Mouse (Mus musculus) heart, embryonic 15.5 days (tissue): ENCODE measurements around the gene Stk32c. TPM values are rescaled to one million over a fixed set of nuclear protein-coding genes. Genes with fewer than 3 reads are reported as not detected.

Experiments used
- ATAC-seq: fragments of 200-750 bp; cut with Nextera tagmentation; replicated peaks from 2 replicates; pipeline ENCODE4 v1.8.0; 2017; ENCODE audit warnings: low read depth, moderate TSS enrichment; ENCODE audit not compliant: insufficient number of reproducible peaks, insufficient read depth, low FRiP score
- H3K27ac ChIP-seq: fragments of 300-500 bp; sonication (generic); 2 replicates; pipeline ENCODE4 v1.5.1; 2015; ENCODE audit warnings: mild to moderate bottlenecking, inconsistent platforms
- H3K27me3 ChIP-seq: fragments of 300-500 bp; sonication (generic); 2 replicates; pipeline ENCODE4 v1.6.1; 2015; ENCODE audit warnings: inconsistent platforms
- H3K36me3 ChIP-seq: fragments of 300-500 bp; sonication (generic); 2 replicates; pipeline ENCODE4 v1.6.1; 2015; ENCODE audit warnings: mild to moderate bottlenecking, inconsistent platforms
- H3K4me1 ChIP-seq: fragments of 300-500 bp; sonication (generic); replicated peaks from 2 replicates; pipeline ENCODE4 v1.6.1; 2015; ENCODE audit warnings: inconsistent platforms
- H3K4me2 ChIP-seq: fragments of 300-500 bp; sonication (generic); 2 replicates; pipeline ENCODE4 v1.6.1; 2015; ENCODE audit warnings: inconsistent platforms, mild to moderate bottlenecking, moderate library complexity
- H3K4me3 ChIP-seq: fragments of 300-500 bp; sonication (generic); 2 replicates; pipeline ENCODE4 v1.5.1; 2015; ENCODE audit warnings: mild to moderate bottlenecking, inconsistent platforms
- H3K9ac ChIP-seq: fragments of 300-500 bp; sonication (generic); 2 replicates; pipeline ENCODE4 v1.6.1; 2015; ENCODE audit warnings: mild to moderate bottlenecking, inconsistent platforms
- H3K9me3 ChIP-seq: fragments of 300-500 bp; sonication (generic); replicated peaks from 2 replicates; pipeline ENCODE4 v1.6.1; 2016; ENCODE audit warnings: inconsistent platforms
- WGBS: fragments of 180-500 bp; shearing (Covaris S2); methylation state at CpG from one replicate; pipeline ENCODE4 v1.1.7; 2015; ENCODE audit warnings: mixed read lengths; 5-methylcytosine and 5-hydroxymethylcytosine counted together
- polyA plus RNA-seq: library from polyadenylated mRNA; unstranded; fragments of >200 nt; fragmentation: Nextera tagmentation; extraction: Ambion mirVana; gene quantifications from 2 replicates; pipeline ENCODE4 v1.2.1, GENCODE M21; 2015

Stk32c gene
- polyA plus RNA-seq, 1 experiment from 2014 or later: 0.10 TPM

- Histone ChIP-seq H3K4me1 (no peaks in the 10 kb centered on the region), H3K4me2 (no peak overlapping the region), H3K9me3 (0 out of 2 replicates have a peak, but pooled peaks cover 3% of the 10 kb centered on the region), H3K36me3 (no peaks in the 10 kb centered on the region), H3K9ac (no peak overlapping the region), H3K27ac (no peak overlapping the region), H3K27me3 (no peaks in the 10 kb centered on the region), H3K4me3 (no peak overlapping the region)
- no peak for ATAC-seq
- WGBS: 51% methylated on average over 5 of the region's 5 CpGs
These were observed 48.7 kb downstream of the Stk32c start for GRCm38 (mm10) chr7:139164410-139164809.

- Histone ChIP-seq H3K4me1 (no peaks in the 10 kb centered on the region), H3K36me3 (no peaks in the 10 kb centered on the region), H3K9me3 (no peaks in the 10 kb centered on the region), H3K9ac (no peak overlapping the region), H3K27ac (no peak overlapping the region), H3K4me2 (no peak overlapping the region), H3K27me3 (peaks cover 13% of the 10 kb centered on the region), H3K4me3 (no peak overlapping the region)
- 64% methylated on average over 5 of the region's 5 CpGs for WGBS
- no peak for ATAC-seq
These were observed 54.2 kb downstream of the Stk32c start for GRCm38 (mm10) chr7:139158956-139159355.

- Histone ChIP-seq H3K27me3 (peaks cover 17% of the 10 kb centered on the region), H3K9ac (no peak overlapping the region), H3K4me1 (no peaks in the 10 kb centered on the region), H3K36me3 (no peaks in the 10 kb centered on the region), H3K27ac (no peak overlapping the region), H3K4me3 (no peak overlapping the region), H3K9me3 (no peaks in the 10 kb centered on the region), H3K4me2 (no peak overlapping the region)
- ATAC-seq: no peak
- 57% methylated on average over 7 of the region's 7 CpGs for WGBS
These were observed 54.6 kb downstream of the Stk32c start for GRCm38 (mm10) chr7:139158549-139158948.

- no peaks in the 10 kb centered on the region for H3K36me3 ChIP-seq
- H3K4me3 ChIP-seq: no peak overlapping the region
- no peaks in the 10 kb centered on the region for H3K9me3 ChIP-seq
- ATAC-seq: no peak
- no peak overlapping the region for H3K9ac ChIP-seq
- H3K27ac ChIP-seq: no peak overlapping the region
- H3K4me2 ChIP-seq: no peak overlapping the region
- H3K4me1 ChIP-seq: no peaks in the 10 kb centered on the region
- peaks cover 23% of the 10 kb centered on the region for H3K27me3 ChIP-seq
- WGBS: 26% methylated on average over 2 of the region's 2 CpGs
These were observed 55.6 kb downstream of the Stk32c start for GRCm38 (mm10) chr7:139157541-139157940.

- Histone ChIP-seq H3K9ac (no peak overlapping the region), H3K27ac (no peak overlapping the region), H3K4me2 (no peak overlapping the region), H3K4me1 (no peaks in the 10 kb centered on the region), H3K27me3 (peaks cover 27% of the 10 kb centered on the region), H3K36me3 (no peaks in the 10 kb centered on the region), H3K9me3 (no peaks in the 10 kb centered on the region), H3K4me3 (no peak overlapping the region)
- WGBS: 63% methylated on average over 10 of the region's 10 CpGs
- no peak for ATAC-seq
These were observed 56.6 kb downstream of the Stk32c start for GRCm38 (mm10) chr7:139156341-139157058.

- Histone ChIP-seq H3K27ac (no peak overlapping the region), H3K36me3 (no peaks in the 10 kb centered on the region), H3K4me2 (no peak overlapping the region), H3K4me1 (no peaks in the 10 kb centered on the region; the same call in 1 of the 2 replicates), H3K9ac (no peak overlapping the region), H3K9me3 (no peaks in the 10 kb centered on the region), H3K27me3 (peaks cover 44% of the 10 kb centered on the region), H3K4me3 (no peak overlapping the region)
- WGBS: 62% methylated on average over 7 of the region's 7 CpGs
- ATAC-seq: no peak
These were observed 60.2 kb downstream of the Stk32c start for GRCm38 (mm10) chr7:139152927-139153326.

- H3K27me3 ChIP-seq: peaks cover 42% of the 10 kb centered on the region
- no peak; the same call in 1 of the 2 replicates for ATAC-seq
These were observed 62.0 kb downstream of the Stk32c start for GRCm38 (mm10) chr7:139151116-139151515.

GRCm38 (mm10) chr7:139149373-139149772 is 63.7 kb downstream of the Stk32c start:
- H3K27me3 ChIP-seq: peaks cover 33% of the 10 kb centered on the region
- H3K4me2 ChIP-seq: no peak overlapping the region
- no peak for ATAC-seq
- no peak overlapping the region for H3K27ac ChIP-seq
- peaks cover 3% of the 10 kb centered on the region; the same call in 1 of the 2 replicates for H3K4me1 ChIP-seq
- no peak overlapping the region for H3K9ac ChIP-seq
- no peak overlapping the region for H3K4me3 ChIP-seq
- no peaks in the 10 kb centered on the region for H3K9me3 ChIP-seq
- WGBS: 27% methylated on average over 7 of the region's 7 CpGs
- H3K36me3 ChIP-seq: no peaks in the 10 kb centered on the region

More at GRCm38 (mm10) chr7:139151116-139151515, 62.0 kb downstream of the Stk32c start:
- no peak overlapping the region for H3K9ac ChIP-seq
- WGBS: 34% methylated on average over 10 of the region's 10 CpGs
- no peaks in the 10 kb centered on the region for H3K9me3 ChIP-seq
- H3K4me3 ChIP-seq: no peak overlapping the region
- no peak overlapping the region for H3K4me2 ChIP-seq
- H3K36me3 ChIP-seq: no peaks in the 10 kb centered on the region
- H3K27ac ChIP-seq: no peak overlapping the region
- H3K4me1 ChIP-seq: peaks cover 3% of the 10 kb centered on the region; the same call in 1 of the 2 replicates

- WGBS: 47% methylated on average over 4 of the region's 4 CpGs
- no peaks in the 10 kb centered on the region for H3K9me3 ChIP-seq
- peaks cover 3% of the 10 kb centered on the region; the same call in 1 of the 2 replicates for H3K4me1 ChIP-seq
- no peak for ATAC-seq
- H3K36me3 ChIP-seq: no peaks in the 10 kb centered on the region
- H3K27me3 ChIP-seq: peaks cover 21% of the 10 kb centered on the region
- H3K9ac ChIP-seq: no peak overlapping the region
- H3K4me3 ChIP-seq: no peak overlapping the region
- H3K27ac ChIP-seq: no peak overlapping the region
- no peak overlapping the region for H3K4me2 ChIP-seq
These were observed 65.7 kb downstream of the Stk32c start for GRCm38 (mm10) chr7:139147360-139147759.

- Histone ChIP-seq H3K4me2 (no peak overlapping the region), H3K9ac (no peak overlapping the region), H3K4me3 (no peak overlapping the region), H3K4me1 (peaks cover 3% of the 10 kb centered on the region; the same call in 1 of the 2 replicates), H3K36me3 (no peaks in the 10 kb centered on the region), H3K27ac (no peak overlapping the region), H3K9me3 (no peaks in the 10 kb centered on the region), H3K27me3 (peaks cover 16% of the 10 kb centered on the region)
- ATAC-seq: no peak; the same call in 1 of the 2 replicates
- WGBS: 23% methylated on average over 7 of the region's 7 CpGs
These were observed 67.2 kb downstream of the Stk32c start for GRCm38 (mm10) chr7:139145891-139146290.

GRCm38 (mm10) chr7:139143785-139144184 is 69.3 kb downstream of the Stk32c start:
- Histone ChIP-seq H3K9ac (no peak overlapping the region), H3K9me3 (no peaks in the 10 kb centered on the region), H3K4me2 (no peak overlapping the region), H3K4me1 (peaks cover 3% of the 10 kb centered on the region; the same call in 1 of the 2 replicates), H3K27me3 (no peaks in the 10 kb centered on the region), H3K27ac (no peak overlapping the region), H3K4me3 (no peak overlapping the region), H3K36me3 (no peaks in the 10 kb centered on the region)
- ATAC-seq: no peak
- 59% methylated on average over 1 of the region's 1 CpGs for WGBS
